Mouse (Mus musculus): ENCODE data around the gene March6.

DNA sequence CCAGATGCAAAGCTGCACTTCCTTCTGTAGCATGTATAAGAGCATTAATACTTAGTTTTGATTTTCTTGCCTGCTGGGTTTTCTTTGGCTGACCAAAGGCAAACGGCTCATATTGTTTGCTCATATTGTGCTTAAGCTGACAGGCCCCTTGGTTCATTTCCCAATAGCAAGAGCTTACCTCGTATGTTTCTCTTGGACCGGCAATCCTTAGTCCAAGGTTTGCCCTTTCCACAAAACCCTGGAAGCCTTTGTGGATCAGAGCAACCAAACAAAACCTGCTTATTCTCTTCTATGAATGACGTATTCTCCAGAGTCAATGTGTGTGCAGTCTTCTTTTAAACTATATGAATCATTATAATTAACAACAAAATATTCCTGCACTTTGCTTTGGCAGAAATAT lies 19.5 kb upstream of the March6 start:
- TF ChIP-seq POLR2A (IDR thresholded peaks at IDR 0.05; ENCODE audit: control insufficient read depth, low read depth, low read length), result no peak
- no peak for TF ChIP-seq CTCF (IDR thresholded peaks at IDR 0.05; ENCODE audit: control insufficient read depth, insufficient read depth, insufficient replicate concordance, low read depth, low read length)

Measured in testis, adult 2 months (tissue).